Mouse (Mus musculus): Measurements from ENCODE around the gene Hltf. TPM values are rescaled to one million over a fixed set of nuclear protein-coding genes. Genes with fewer than 3 reads are reported as not detected.
"Not testable (repeated sequence)": the region's sequence is repeated elsewhere in the genome, so short reads cannot be mapped to it uniquely, and the experiment has no call there.

Gene Hltf
- polyA plus RNA-seq, 1 experiment from 2014 or later, result 19.1 TPM

DNA sequence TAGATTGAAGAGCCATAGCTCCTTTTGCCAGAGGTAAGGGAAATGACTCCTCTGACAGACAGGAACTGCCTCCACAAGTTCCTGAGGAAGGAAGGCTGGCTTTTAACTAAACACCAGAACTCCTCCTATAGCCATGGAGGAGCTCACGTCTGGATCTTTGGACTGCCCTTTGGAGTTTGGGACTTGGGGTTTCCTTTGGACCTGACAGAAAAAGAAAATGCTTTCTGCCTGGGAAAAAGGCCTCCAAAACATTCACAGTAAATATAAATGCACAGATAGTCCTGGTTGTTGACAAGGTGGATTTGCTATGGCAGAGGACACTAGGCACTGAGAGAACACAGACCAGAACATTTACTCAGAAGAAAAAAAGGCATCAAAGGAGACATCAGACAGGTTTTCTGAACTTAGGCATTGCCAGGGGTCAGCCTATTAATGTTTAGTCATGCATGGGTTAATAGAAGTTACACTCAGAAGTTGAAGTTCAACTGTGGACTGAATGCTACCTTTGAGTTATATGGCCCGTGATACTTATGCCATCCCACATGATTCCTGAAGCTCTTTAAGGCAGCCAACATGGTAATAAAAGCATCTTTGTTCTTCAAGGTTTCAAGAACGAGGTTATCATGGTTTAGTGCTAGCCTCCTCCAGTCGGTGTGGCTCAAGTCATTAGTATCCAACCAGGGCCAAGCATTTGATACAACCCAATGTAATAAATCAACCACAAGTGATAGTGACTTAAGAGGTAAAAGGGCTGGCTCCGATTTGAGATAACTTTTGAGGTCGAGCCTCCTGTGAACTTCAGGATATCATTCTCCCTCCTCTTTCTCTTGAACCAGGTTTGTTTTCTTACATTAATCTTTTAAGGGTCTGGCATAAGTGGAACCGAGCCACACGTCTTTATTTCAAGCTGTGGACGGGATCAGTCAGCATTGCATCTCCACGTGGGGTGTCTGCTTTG is 23.6 kb upstream of the Hltf start:
- Histone ChIP-seq H3K9me3 (replicated peaks) (0 out of 2 replicates have a peak, but pooled peaks cover 7% of the 10 kb centered on the region), H3K36me3 (peaks cover 7% of the 10 kb centered on the region), H3K9ac (peak overlapping the region; percentile 82), H3K27ac (ENCODE audit: poor library complexity, severe bottlenecking) (0 out of 2 replicates have a peak overlapping the region, but pooled peaks have one; percentile 67), H3K27me3 (replicated peaks) (no peaks in the 10 kb centered on the region), H3K4me2 (peak overlapping the region; percentile 86), H3K4me3 (peak overlapping the region; percentile 90), H3K4me1 (replicated peaks) (peaks cover 12% of the 10 kb centered on the region)
- no peak for ATAC-seq (ENCODE audit: insufficient number of reproducible peaks, low FRiP score)
- WGBS, result 13% methylated on average over 10 of the region's 10 CpGs

DNA sequence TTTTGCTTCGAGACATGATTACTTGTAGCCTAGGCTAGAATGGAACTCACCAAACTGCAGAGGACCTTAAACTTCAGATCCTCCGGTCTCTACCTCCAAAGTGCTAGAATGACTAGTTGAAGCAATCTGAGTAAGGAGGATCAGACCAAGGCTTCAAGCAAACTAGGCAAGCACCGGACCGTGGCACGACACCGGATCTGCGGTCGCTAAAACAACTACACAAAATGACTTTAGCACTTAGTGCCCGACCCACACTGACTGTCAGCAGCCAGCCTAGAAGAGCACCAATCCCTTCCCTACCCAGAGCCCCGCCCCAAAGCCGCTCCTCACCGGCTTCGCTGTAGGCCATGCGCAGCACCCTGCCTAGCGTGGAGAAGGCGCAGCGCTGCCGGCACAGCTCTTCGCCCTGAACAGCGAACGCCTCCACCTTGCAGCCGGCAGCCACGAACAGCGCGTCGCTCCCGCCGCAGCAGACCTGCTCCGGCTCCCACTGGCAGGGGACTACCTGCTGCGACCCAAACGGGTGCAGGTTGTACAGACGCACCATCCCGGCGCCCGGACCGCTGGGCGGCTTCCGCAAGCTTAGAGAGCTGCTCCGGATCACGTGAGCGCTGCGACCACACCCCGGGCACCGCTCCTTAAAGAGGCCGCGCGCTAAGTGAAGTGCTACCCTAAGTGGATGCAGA is 22.7 kb upstream of the Hltf start, which contains the start of gene Hps3:
Hps3 (minus strand) TSS at position 597 of the 686 bp plus-strand sequence.
- peak within 1 kb of the TSS; percentile 82 for H3K9ac ChIP-seq
- H3K4me3 ChIP-seq, result peak within 1 kb of the TSS; percentile 90
- no peaks in the 10 kb centered on the region for H3K27me3 ChIP-seq (replicated peaks)
- H3K27ac ChIP-seq (ENCODE audit: poor library complexity, severe bottlenecking), result peak within 1 kb of the TSS; percentile 67
- peak within 1 kb of the TSS; percentile 86 for H3K4me2 ChIP-seq
- peak; percentile 99 for ATAC-seq (ENCODE audit: insufficient number of reproducible peaks, low FRiP score)
- H3K36me3 ChIP-seq, result peaks cover 7% of the 10 kb centered on the region; the same call in 1 of the 2 replicates
- under 1% methylated on average over 47 of the region's 47 CpGs for WGBS
- 0 out of 2 replicates have a peak, but pooled peaks cover 7% of the 10 kb centered on the region for H3K9me3 ChIP-seq (replicated peaks)
- peaks cover 12% of the 10 kb centered on the region for H3K4me1 ChIP-seq (replicated peaks)

DNA sequence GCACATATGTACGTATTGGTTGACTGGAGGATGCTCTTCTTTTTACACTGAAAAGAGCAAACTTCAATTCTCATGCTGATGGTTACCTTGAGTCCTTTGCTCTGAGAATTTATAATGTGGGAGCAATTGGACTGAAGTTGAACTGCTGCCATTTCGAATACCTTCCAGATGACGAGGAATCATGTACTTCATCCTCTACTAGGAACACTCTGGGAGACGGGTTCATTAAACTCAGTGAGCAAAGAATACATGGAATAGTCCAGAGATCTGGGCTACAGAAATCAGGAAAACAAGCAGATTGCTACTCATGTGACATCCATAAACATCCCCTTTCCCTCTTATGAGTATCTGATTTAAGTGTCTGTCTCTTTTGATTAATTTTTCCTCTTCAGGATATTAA is 21.5 kb upstream of the Hltf start:
- no peak overlapping the region for H3K4me2 ChIP-seq
- ATAC-seq (ENCODE audit: insufficient number of reproducible peaks, low FRiP score), result no peak
- no peaks in the 10 kb centered on the region for H3K27me3 ChIP-seq (replicated peaks)

DNA sequence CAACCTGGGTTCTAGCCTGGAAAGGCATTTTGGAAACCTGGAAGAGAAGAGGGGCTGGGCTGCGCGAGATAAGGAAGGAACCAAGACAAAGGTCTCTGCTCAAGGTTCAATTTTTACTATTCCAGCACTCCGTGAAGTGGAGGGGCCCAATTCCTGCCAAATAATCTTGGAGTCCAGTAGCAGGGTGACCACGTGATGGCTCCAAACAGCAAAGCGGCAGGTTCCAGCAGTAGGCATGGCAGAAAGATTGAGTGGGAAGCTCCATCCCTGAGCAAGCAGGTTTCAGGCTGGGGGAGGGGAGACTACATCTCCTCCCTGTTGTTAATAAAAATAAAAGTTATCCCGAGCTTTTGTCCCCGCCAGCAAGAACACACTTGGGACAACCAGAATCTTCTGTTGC is 16.1 kb upstream of the Hltf start:
- not testable (repeated sequence) for H3K36me3 ChIP-seq; H3K9me3 ChIP-seq (replicated peaks); H3K9ac ChIP-seq; H3K4me1 ChIP-seq (replicated peaks); H3K4me2 ChIP-seq; ATAC-seq (ENCODE audit: insufficient number of reproducible peaks, low FRiP score); H3K27me3 ChIP-seq (replicated peaks); H3K27ac ChIP-seq (ENCODE audit: poor library complexity, severe bottlenecking); H3K4me3 ChIP-seq
- 83% methylated on average over 7 of the region's 7 CpGs for WGBS

More for the DNA sequence above, 21.5 kb upstream of the Hltf start:
- H3K4me3 ChIP-seq, result no peak overlapping the region
- H3K27ac ChIP-seq (ENCODE audit: poor library complexity, severe bottlenecking), result no peak overlapping the region
- 78% methylated on average over 4 of the region's 4 CpGs for WGBS
- H3K4me1 ChIP-seq (replicated peaks), result peaks cover 12% of the 10 kb centered on the region
- 0 out of 2 replicates have a peak, but pooled peaks cover 7% of the 10 kb centered on the region for H3K9me3 ChIP-seq (replicated peaks)
- no peak overlapping the region for H3K9ac ChIP-seq
- no peaks in the 10 kb centered on the region for H3K36me3 ChIP-seq

DNA sequence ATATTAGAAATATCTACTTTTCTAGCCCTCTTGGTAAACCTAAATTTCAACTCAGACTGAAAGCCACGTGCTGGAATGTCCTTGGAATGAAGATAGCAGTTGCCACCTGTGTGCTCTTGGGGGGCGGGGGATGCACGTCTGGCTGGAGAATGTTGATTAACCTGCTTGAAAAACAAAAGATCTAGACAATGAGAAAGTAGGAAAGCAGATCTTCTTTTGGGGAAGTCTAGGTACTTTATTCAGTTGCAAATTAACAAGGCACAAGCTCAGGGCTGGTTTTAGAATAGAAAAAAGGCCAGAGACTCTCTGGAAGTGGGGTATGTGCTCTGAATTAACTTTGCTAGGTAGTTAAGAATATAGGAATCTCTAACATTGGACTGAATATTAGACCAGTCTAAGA is 12.9 kb upstream of the Hltf start:
- not testable (repeated sequence) for H3K4me2 ChIP-seq; H3K4me1 ChIP-seq (replicated peaks); H3K27ac ChIP-seq (ENCODE audit: poor library complexity, severe bottlenecking); H3K9me3 ChIP-seq (replicated peaks); H3K4me3 ChIP-seq; ATAC-seq (ENCODE audit: insufficient number of reproducible peaks, low FRiP score); H3K27me3 ChIP-seq (replicated peaks); H3K9ac ChIP-seq; H3K36me3 ChIP-seq
- WGBS, result 60% methylated on average over 3 of the region's 3 CpGs

DNA sequence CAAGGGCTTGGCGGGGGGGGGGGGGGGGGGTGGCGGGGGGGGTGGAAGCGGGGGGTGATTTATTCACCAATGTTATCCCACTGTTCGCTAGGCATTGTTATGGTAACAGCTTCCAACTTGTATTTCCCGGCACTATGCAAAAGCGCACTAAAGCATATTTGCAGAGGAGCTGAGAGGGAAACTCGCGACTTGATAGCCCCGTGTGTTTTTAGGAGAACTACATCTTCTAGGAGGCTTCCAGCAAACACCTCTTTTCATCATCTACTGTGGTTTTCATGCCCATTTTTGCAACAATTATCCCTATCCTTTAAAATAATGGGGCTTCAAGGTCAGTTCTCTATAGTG is 558 bp downstream of the Hltf start:
- Histone ChIP-seq H3K27me3 (replicated peaks) (no peaks in the 10 kb centered on the region), H3K4me3 (peak overlapping the region; percentile 82), H3K36me3 (peaks cover 15% of the 10 kb centered on the region), H3K9ac (peak overlapping the region; percentile 76), H3K27ac (ENCODE audit: poor library complexity, severe bottlenecking) (no peak overlapping the region), H3K9me3 (replicated peaks) (no peaks in the 10 kb centered on the region), H3K4me1 (replicated peaks) (peaks cover 3% of the 10 kb centered on the region), H3K4me2 (peak overlapping the region; percentile 87)
- 1% methylated on average over 7 of the region's 9 CpGs for WGBS
- ATAC-seq (ENCODE audit: insufficient number of reproducible peaks, low FRiP score), result no peak

DNA sequence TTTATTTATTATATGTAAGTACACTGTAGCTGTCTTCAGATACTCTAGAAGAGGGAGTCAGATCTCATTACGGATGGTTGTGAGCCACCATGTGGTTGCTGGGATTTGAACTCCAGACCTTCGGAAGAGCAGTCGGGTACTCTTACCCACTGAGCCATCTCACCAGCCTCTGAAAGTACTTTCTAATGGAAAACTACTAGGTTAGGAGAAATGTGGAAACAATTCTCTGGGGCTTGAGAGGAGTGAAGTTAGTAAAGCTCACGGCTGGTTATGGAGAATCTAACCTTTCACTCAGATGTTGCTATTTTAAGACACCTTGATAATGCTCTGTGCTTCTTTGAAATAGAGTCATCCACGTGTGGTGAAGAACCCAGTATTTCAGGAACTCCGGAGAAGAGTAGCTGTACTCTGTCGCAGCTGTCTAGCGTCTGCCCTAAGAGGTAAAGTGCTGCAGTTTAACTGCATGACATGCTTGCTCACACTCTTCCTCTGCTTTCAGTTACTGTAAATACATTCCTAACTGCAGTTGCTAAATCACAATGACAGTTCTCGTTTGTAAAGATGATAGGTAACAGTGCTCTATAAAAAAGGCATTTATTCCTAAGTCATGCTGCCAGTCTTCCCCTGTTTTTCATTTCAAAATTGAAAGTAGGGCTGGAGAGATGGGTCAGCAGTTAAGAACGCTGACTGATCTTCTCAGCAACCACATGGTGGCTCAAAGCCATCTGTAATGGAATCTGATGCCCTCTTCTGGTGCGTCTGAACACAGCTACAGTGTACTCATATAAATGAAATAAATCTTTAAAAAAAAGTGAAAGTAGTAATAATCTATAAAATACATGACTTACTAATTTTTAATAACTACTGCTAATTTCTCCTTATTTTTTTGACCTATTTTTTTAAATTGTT is 18.8 kb downstream of the Hltf start:
- H3K9me3 ChIP-seq (replicated peaks), result no peaks in the 10 kb centered on the region
- H3K27me3 ChIP-seq (replicated peaks), result no peaks in the 10 kb centered on the region
- H3K27ac ChIP-seq (ENCODE audit: poor library complexity, severe bottlenecking), result peak overlapping the region; percentile 78
- WGBS, result 56% methylated on average over 11 of the region's 11 CpGs
- no peak overlapping the region for H3K9ac ChIP-seq
- peak overlapping the region; percentile 31 for H3K4me2 ChIP-seq
- peaks cover 10% of the 10 kb centered on the region for H3K4me1 ChIP-seq (replicated peaks)
- H3K4me3 ChIP-seq, result no peak overlapping the region
- 0 out of 2 replicates have a peak, but pooled peaks have one; percentile 4 for ATAC-seq (ENCODE audit: insufficient number of reproducible peaks, low FRiP score)
- H3K36me3 ChIP-seq, result peaks cover 41% of the 10 kb centered on the region

DNA sequence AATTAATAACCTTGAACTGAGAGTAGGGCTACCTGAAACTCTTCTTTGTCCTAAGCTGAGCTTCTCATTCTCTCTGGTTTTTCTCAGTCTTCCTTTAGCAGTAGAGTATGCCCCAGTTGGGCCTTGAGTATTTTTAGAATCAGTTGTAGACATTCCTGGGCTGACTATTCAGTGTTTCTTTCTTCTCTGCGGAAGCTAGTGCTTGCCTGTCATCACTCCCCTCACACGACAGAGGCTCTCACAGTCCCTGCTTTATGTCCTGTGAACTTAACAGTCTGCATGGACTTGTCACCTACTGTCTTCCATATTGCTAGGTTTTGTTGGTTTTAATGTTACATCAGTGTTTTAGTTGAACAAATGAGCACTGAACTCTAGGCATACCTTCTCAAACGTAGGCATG is 24.6 kb downstream of the Hltf start:
- peaks cover 29% of the 10 kb centered on the region for H3K36me3 ChIP-seq
- H3K4me2 ChIP-seq, result peak overlapping the region; percentile 47; the same call in 1 of the 2 replicates
- H3K4me1 ChIP-seq (replicated peaks), result peaks cover 17% of the 10 kb centered on the region
- peak; percentile 87 for ATAC-seq (ENCODE audit: insufficient number of reproducible peaks, low FRiP score)
- WGBS, result 19% methylated on average over 3 of the region's 3 CpGs
- H3K27me3 ChIP-seq (replicated peaks), result no peaks in the 10 kb centered on the region
- no peak overlapping the region for H3K4me3 ChIP-seq
- peak overlapping the region; percentile 98 for H3K27ac ChIP-seq (ENCODE audit: poor library complexity, severe bottlenecking)
- no peaks in the 10 kb centered on the region for H3K9me3 ChIP-seq (replicated peaks)
- H3K9ac ChIP-seq, result no peak overlapping the region

DNA sequence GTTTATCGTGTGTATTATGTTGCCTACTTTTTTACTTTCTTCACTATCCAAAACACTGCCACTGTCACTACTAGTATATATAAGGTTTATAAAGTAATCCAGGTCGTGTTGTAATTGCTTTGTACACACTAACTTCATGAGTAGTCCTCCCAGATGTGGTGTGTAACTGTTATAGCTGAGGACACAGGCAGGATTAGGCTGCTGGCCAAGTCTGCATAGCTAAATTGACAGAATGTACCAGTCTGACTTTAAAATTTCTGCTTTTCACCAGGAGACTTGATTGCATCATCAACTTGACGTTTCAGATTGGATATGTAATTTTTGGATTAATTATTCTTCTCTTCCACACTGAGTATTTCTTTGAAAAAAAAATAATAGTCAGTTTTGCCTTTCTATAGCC is 46.2 kb downstream of the Hltf start:
- Histone ChIP-seq H3K9me3 (replicated peaks) (0 out of 2 replicates have a peak, but pooled peaks cover 2% of the 10 kb centered on the region), H3K4me2 (no peak overlapping the region), H3K27me3 (replicated peaks) (no peaks in the 10 kb centered on the region), H3K27ac (ENCODE audit: poor library complexity, severe bottlenecking) (no peak overlapping the region), H3K4me1 (replicated peaks) (no peaks in the 10 kb centered on the region), H3K36me3 (peaks cover 17% of the 10 kb centered on the region), H3K9ac (no peak overlapping the region), H3K4me3 (no peak overlapping the region)
- no peak for ATAC-seq (ENCODE audit: insufficient number of reproducible peaks, low FRiP score)
- WGBS, result 68% methylated on average over 3 of the region's 3 CpGs

DNA sequence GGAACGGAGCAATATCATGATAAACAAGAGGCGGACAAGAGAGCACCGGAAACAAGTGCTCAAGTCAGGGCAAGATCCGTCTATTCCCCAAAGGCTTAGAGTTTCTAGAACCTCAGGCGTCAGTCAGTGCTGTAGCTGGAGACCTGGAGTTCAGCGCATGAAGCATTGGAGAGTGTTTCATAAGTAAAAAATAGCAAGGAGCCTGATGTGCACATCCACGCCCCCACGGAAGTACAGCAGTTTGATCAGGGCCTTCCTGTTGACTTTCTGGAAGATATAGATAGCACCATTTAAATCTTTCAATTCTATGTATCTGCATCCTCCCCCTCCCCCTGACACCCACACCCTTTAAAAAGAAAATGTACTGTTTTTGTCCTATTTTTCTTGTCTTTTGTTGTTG is 46.7 kb downstream of the Hltf start:
- H3K9ac ChIP-seq, result no peak overlapping the region
- H3K9me3 ChIP-seq (replicated peaks), result 0 out of 2 replicates have a peak, but pooled peaks cover 2% of the 10 kb centered on the region
- peaks cover 19% of the 10 kb centered on the region for H3K36me3 ChIP-seq
- H3K27me3 ChIP-seq (replicated peaks), result no peaks in the 10 kb centered on the region
- no peaks in the 10 kb centered on the region for H3K4me1 ChIP-seq (replicated peaks)
- 63% methylated on average over 8 of the region's 8 CpGs for WGBS
- no peak overlapping the region for H3K4me3 ChIP-seq
- H3K4me2 ChIP-seq, result no peak overlapping the region
- ATAC-seq (ENCODE audit: insufficient number of reproducible peaks, low FRiP score), result no peak
- no peak overlapping the region for H3K27ac ChIP-seq (ENCODE audit: poor library complexity, severe bottlenecking)

Measured in heart, embryonic 12.5 days (tissue).